Mouse (Mus musculus): ENCODE measurements at regions not wholly inside any gene's neighbourhood (a gene's known extent, or its start where the extent isn't known, plus 50 kb on each side); places are given as distances from the start of the nearest gene placed in this dataset.

DNA sequence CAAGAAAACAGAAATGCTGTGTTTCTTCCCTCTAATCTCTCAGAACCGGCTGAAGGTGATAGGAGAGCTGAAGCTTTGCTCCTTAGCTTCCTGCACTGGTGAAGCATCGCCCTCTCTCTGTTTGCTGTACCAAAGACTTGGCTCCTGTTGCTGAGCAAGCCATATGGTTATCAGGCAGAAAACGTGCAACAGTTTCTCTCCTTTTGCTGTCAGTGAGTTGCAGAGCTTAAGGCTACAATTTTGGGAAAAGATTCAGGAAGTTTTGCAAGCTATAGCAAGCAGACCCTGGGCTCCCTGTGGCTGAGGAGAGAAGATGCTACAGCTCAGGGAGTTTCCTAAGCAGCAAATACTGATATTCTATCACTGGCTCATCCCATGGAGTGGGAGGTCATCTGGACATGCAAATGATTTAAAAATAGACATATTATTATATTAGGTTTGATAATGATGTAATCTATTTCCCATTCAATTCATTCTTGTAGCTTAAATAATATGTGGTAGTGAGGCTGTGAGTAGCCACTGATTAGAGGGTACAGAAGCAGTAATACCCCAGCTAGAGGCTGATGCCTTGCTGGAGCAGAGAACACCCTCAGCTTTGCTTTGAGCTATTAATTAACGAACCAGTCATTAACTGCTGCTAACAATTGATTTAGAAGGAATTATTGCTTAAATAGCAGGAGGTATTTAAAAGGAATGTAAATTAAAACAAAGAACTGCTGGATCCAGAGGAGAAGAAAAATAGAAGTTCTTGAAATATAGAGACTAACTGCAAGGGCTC is 240.1 kb upstream of the Emcn start:
- DNase-seq (ENCODE audit: extremely low read depth, low read depth), result no peak

GRCm38 (mm10) chr3:137105930-137106329 is 234.9 kb upstream of the Emcn start:
- no peak for DNase-seq (ENCODE audit: extremely low read depth, low read depth)

GRCm38 (mm10) chr3:137108197-137108596 is 232.7 kb upstream of the Emcn start:
- DNase-seq (ENCODE audit: extremely low read depth, low read depth), result no peak

DNA sequence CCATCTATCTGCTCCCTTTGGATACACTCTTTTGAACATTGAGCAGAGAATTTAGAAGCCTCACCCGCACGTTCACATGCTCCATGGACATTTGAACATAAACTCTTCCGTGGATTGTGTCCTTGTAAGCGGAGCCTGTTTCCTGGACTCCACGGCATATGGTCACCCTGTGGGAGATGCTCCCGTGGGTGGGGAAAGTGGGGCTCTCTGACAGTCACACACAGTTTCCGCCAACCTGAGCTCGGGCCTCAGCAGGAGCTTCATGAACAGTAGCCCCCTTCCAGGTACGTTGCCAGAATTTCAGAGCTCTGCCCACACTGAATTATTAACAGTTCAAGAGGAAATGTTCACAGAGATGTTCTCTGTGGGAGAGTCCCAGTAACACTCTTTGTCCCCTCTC is 231.1 kb upstream of the Emcn start:
- DNase-seq (ENCODE audit: extremely low read depth, low read depth), result no peak

- no peak for DNase-seq (ENCODE audit: extremely low read depth, low read depth)
Measured at GRCm38 (mm10) chr3:137110485-137110884, 230.4 kb upstream of the Emcn start.

DNA sequence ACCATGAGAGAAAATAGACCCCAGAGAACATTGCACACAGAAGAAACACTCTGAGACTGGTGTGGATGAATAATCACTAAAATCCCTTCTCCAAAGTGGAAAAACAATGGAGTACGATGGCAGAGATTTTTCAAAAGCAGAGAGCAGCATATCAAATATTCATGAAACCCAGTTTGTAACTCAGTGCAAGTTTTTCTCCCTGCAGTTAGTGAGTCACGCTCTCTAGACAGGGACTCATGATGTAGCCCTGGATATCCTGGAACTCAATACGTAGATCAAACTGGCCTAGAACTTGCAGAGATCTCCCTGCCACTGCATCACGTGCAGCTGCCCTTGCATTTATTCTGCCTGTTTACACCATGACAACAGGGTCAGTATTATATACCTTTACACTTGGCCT is 210.9 kb upstream of the Emcn start:
- DNase-seq (ENCODE audit: extremely low read depth, low read depth), result no peak

DNA sequence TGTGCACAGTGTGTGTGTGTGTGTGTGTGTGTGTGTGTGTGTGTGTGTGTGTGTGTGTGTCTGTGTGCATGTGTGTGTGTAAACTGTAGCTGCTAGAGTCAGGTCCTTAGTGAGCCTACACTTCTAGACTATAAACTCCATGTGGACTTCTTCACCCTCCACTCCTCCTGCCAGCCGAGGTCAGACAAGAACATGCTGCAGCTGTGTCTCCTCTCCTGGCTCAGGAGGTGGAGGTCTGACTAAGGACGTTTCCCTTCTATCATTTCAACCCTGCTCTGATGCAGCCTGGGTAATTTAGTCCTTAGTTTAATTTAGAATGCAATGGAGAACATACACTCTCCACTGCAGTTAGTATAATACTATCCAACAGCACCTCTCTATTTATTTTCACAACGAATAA is 198.8 kb upstream of the Emcn start:
- DNase-seq (ENCODE audit: extremely low read depth, low read depth), result no peak

- DNase-seq (ENCODE audit: extremely low read depth, low read depth), result no peak
Measured at GRCm38 (mm10) chr3:137146062-137146461, 194.8 kb upstream of the Emcn start.

GRCm38 (mm10) chr3:137147405-137147804 is 193.5 kb upstream of the Emcn start:
- DNase-seq (ENCODE audit: extremely low read depth, low read depth), result no peak

- DNase-seq (ENCODE audit: extremely low read depth, low read depth), result no peak
Measured at GRCm38 (mm10) chr3:137150414-137151010, 190.4 kb upstream of the Emcn start.

- DNase-seq (ENCODE audit: extremely low read depth, low read depth), result no peak
Measured at GRCm38 (mm10) chr3:137151431-137151830, 189.4 kb upstream of the Emcn start.

- peak; percentile 19 for DNase-seq (ENCODE audit: extremely low read depth, low read depth)
Measured at GRCm38 (mm10) chr3:137153234-137153633, 187.6 kb upstream of the Emcn start.

DNA sequence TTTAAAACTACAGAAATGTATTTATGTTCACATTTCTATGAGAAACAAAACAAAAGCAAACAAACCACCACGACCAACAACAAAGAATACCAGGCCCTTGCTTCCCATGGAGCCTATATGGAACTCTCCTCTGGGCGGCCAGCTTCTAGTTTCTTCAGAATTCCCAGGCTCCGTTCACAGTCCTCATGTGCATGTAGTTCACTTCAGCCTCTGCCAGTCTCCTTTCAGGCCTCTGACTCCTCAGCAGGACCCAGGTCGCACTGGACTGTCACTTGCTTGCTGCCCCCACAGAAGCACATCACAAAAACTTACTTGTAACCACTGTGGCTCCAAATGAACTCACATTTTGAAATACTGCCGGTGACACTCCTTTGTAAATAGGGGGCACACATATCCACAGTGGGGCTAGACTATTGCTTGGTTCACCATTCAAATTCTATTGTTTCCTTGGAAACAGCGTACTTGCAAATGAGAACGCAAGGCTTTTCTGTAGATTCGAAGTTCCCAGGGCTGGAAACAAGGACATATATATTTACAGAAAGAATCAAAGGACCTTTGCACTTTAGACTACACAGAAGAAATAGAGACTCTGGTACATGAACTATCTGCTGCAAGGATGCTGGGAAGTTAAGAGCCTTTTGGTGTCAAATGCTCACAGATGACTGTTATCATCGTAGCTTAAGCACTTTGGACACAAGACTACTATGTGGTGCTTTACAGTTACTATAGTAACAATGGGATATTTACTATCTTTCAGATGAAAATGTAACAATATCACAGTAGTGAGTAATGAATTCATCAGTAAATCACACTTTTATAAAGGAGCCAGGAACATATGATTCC is 186.4 kb upstream of the Emcn start:
- DNase-seq (ENCODE audit: extremely low read depth, low read depth), result no peak

DNA sequence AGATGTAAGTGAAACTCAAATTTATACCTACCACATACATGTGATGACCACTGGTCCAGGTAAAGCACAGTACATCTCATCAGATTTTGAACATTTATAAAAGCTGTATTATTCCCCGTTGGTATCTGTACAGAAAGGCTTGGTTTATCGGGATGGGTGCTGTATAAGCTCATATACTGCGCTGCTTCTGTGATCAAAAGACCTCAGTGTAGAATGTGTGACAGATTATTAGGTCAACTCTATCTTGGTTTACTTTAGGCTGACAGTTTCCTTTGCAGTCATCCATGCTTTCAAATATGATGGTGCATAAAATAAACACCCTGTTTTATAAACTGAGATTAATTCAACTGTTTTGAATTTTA is 185.8 kb upstream of the Emcn start:
- no peak for DNase-seq (ENCODE audit: extremely low read depth, low read depth)

- DNase-seq (ENCODE audit: extremely low read depth, low read depth), result no peak
Measured at GRCm38 (mm10) chr3:137156250-137156975, 184.5 kb upstream of the Emcn start.

GRCm38 (mm10) chr3:137189035-137189434 is 151.8 kb upstream of the Emcn start:
- DNase-seq (ENCODE audit: extremely low read depth, low read depth), result no peak

- no peak for DNase-seq (ENCODE audit: extremely low read depth, low read depth)
Measured at GRCm38 (mm10) chr3:137190489-137190888, 150.4 kb upstream of the Emcn start.

DNA sequence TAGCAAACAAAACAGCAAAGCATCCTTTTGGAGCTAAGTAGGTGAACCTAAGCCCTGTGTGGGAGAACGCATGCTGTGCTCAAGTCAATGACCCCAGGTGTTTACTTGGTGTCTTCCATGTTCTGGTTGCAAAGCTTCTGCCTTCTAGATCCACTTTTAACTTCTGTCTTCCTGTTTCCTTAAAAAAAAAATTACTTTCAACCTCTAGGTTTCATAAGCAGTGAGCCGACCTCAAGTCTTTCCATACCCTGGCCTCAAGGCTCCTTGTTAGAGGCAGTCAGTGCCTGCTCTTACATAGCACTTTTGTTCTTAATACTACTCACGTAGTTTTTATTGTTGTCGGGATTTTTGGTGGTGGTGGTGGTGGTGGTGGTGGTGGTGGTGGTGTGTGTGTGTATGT is 149.9 kb upstream of the Emcn start:
- no peak for DNase-seq (ENCODE audit: extremely low read depth, low read depth)

- DNase-seq (ENCODE audit: extremely low read depth, low read depth), result no peak
Measured at GRCm38 (mm10) chr3:137193873-137194272, 147.0 kb upstream of the Emcn start.

DNA sequence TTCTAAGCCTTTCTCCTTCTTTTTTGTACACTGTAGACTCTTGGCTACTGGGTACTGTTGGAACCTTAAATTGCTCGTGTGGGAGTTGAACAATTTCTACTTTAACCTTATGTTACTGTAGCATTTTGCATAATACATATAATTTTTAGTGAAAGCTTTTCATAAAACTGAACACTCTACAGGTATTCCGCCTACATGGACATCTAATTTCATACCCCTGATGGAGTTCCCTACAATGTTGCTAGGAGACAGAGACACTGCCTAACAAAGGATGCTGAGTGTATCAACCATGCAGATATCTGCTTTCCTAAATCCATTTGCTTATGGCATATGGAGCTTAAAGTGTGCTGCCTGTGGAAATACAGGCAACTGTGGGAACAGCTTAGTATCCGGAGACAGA is 129.2 kb upstream of the Emcn start:
- no peak for DNase-seq (ENCODE audit: extremely low read depth, low read depth)

DNA sequence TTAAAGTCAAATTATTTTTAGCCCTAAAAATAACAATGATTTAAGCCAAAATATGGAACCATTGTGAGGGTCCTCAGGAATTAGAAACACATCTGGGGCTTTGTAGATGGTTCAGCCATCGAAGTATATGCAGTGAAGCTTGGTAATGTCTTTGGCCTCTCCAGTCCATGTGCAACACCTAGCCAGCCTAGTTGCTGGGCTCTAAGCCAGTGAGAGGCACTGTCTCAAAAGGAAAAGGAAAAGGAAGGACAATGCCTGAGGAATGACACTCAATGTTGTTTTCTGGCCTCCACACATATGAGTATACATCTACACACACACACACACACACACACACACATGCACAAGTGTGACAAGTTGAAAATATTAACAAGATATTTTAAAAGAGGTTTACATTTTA is 124.8 kb upstream of the Emcn start:
- no peak for DNase-seq (ENCODE audit: extremely low read depth, low read depth)

- DNase-seq (ENCODE audit: extremely low read depth, low read depth), result no peak
Measured at GRCm38 (mm10) chr3:137217245-137217644, 123.6 kb upstream of the Emcn start.
